In the genomic region with DNA sequence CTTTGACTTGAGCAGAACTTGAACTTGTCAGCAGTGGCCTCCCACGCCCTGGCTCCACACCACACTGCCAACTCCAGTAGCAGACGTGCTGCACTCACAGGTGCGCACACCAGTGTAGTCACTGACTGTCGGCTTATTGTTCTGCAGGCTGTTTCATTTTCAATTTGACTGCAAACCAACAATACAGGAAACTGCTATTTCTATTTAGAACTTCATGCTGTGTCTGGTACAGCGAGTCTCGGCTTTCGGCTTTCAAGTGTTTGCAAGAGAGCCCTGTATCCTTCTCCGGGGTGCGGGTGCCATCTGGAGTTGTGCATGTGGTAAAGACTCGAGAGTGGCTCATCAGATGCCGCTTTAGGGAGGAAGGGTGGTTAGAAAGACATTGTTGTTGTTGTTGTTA, we compare ENCODE assay signal across 11 mouse cellular contexts. TPM values are rescaled to one million over a fixed set of nuclear protein-coding genes. Genes with fewer than 3 reads are reported as not detected.
DNase-seq lines count a peak whose midpoint lies in the region; ATAC-seq and TF ChIP-seq lines count a peak whose summit lies in the region.
"Had no signal": no experiment of that assay in that cellular context is flagged by ENCODE, and none has a peak within 500 bp of the region (broad histone marks: within the 10 kb centered on the region; RNA-seq: fewer than 3 reads in every experiment).

No protein-coding gene starts in this region.

- peak; percentile 41 for TF ChIP-seq CTCF in layer of hippocampus, adult 2 months (conservative IDR thresholded peaks at IDR 0.05)

- H3K9me3 ChIP-seq in hindbrain, embryonic 14.5 days (ENCODE audit: control insufficient read depth, low read length): no peaks in the 10 kb centered on the region
- H3K9me3 ChIP-seq: liver, embryonic 13.5 days; midbrain, embryonic 12.5 days had no signal

- 90% methylated on average over 11 of the region's 11 CpGs for WGBS in hindbrain, embryonic 14.5 days

- H3K27ac ChIP-seq in layer of hippocampus, adult 2 months: peak overlapping the region; percentile 59
- H3K27ac ChIP-seq in hindbrain, embryonic 14.5 days: no peak overlapping the region
- H3K27ac ChIP-seq: liver, embryonic 13.5 days; midbrain, embryonic 12.5 days had no signal

- peak overlapping the region; percentile 2; the same call in 1 of the 2 replicates for H3K4me3 ChIP-seq in layer of hippocampus, adult 2 months
- H3K4me3 ChIP-seq in hindbrain, embryonic 14.5 days (replicated peaks; ENCODE audit: low read length): no peak overlapping the region
- H3K4me3 ChIP-seq: liver, embryonic 13.5 days; midbrain, embryonic 12.5 days had no signal

- H3K4me2 ChIP-seq in hindbrain, embryonic 14.5 days (replicated peaks): no peak overlapping the region
- H3K4me2 ChIP-seq: liver, embryonic 13.5 days; midbrain, embryonic 12.5 days had no signal

- no peaks in the 10 kb centered on the region for H3K4me1 ChIP-seq in hindbrain, embryonic 14.5 days (replicated peaks; ENCODE audit: control insufficient read depth, insufficient read depth, low read length)
- H3K4me1 ChIP-seq: liver, embryonic 13.5 days; midbrain, embryonic 12.5 days had no signal

- no peak overlapping the region for H3K9ac ChIP-seq in hindbrain, embryonic 14.5 days
- H3K9ac ChIP-seq: liver, embryonic 13.5 days; midbrain, embryonic 12.5 days had no signal

- ATAC-seq in neutrophil, adult 5-6 weeks (ENCODE audit: extremely low read depth, insufficient number of reproducible peaks, low FRiP score, poor library complexity, severe bottlenecking): peak; percentile 79
- no peak for ATAC-seq in hindbrain, embryonic 14.5 days (ENCODE audit: low FRiP score)

- H3K36me3 ChIP-seq in hindbrain, embryonic 14.5 days (replicated peaks; ENCODE audit: control insufficient read depth, insufficient read depth): no peaks in the 10 kb centered on the region
- H3K36me3 ChIP-seq: liver, embryonic 13.5 days; midbrain, embryonic 12.5 days had no signal

- DNase-seq in lung, postnatal 36 days: peak; percentile 3
- no peak for DNase-seq in lung, postnatal 10 days
- peak; percentile 60 to 68 for DNase-seq in layer of hippocampus, adult 2 months (ENCODE audit: low spot score in 2 of 2)
- peak; percentile 31 to 50 for DNase-seq in thymus, postnatal 36 days
- DNase-seq in urinary bladder, postnatal 14 days (ENCODE audit: low spot score): no peak
- no peak for DNase-seq in hindbrain, embryonic 14.5 days (ENCODE audit: low spot score)
- no peak for DNase-seq in cerebellum, adult 9-10 months
- DNase-seq: kidney, adult 9 months; liver, embryonic 13.5 days had no signal

- no peaks in the 10 kb centered on the region for H3K27me3 ChIP-seq in hindbrain, embryonic 14.5 days (ENCODE audit: control insufficient read depth, insufficient read depth, low read length)
- H3K27me3 ChIP-seq: liver, embryonic 13.5 days; midbrain, embryonic 12.5 days had no signal

RNA-seq across cellular contexts. Expression of a gene that starts 20.5 kb away (rescaled TPM):
- total RNA-seq in layer of hippocampus, adult 2 months (2021): 1 to 10 TPM in 1 of 2 experiments, under 1 TPM in 1; 0.82 to 1.4 TPM
- total RNA-seq in neutrophil, adult 5-6 weeks (2017): 0.12 TPM in 1 of 2 replicates, not detected in the other
- 3.1 and 4.4 TPM in 2 replicates for polyA plus RNA-seq in hindbrain, embryonic 14.5 days (2014; fragmentation: Nextera tagmentation; extraction: Ambion mirVana)

Comparison
In these comparisons a context has a peak if more than half of its experiments do, and no peak if none do; other contexts are left out.
1. DNase-seq: peak in lung, postnatal 36 days (single experiment), layer of hippocampus, adult 2 months (2 of 2) and thymus, postnatal 36 days (2 of 2); none in lung, postnatal 10 days (single experiment), urinary bladder, postnatal 14 days (single experiment), hindbrain, embryonic 14.5 days (single experiment) and cerebellum, adult 9-10 months (single experiment).